Mouse (Mus musculus) kidney, embryonic 14.5 days (tissue): ENCODE data around the gene H60c. TPM values are rescaled to one million over a fixed set of nuclear protein-coding genes. Genes with fewer than 3 reads are reported as not detected.
A peak's percentile ranks its signal among the peaks of the same experiment; 100 is the strongest.

Source experiments
- ATAC-seq: fragments of 200-750 bp; cut with Nextera tagmentation; 2 replicates; pipeline ENCODE4 v1.8.0; 2017; ENCODE audit warnings: moderate number of reproducible peaks, mild to moderate bottlenecking, moderate TSS enrichment, moderate library complexity; ENCODE audit not compliant: low FRiP score, low TSS enrichment
- H3K27ac ChIP-seq: fragments of 300-500 bp; sonication (generic); 2 replicates; pipeline ENCODE4 v1.5.1; 2014; ENCODE audit warnings: low read depth, mild to moderate bottlenecking, low read length, moderate library complexity, mixed read lengths
- H3K27me3 ChIP-seq: fragments of 300-500 bp; sonication (generic); 2 replicates; pipeline ENCODE4 v1.6.1; 2014; ENCODE audit warnings: mild to moderate bottlenecking, low read length; ENCODE audit not compliant: control insufficient read depth, insufficient read depth
- H3K36me3 ChIP-seq: fragments of 300-500 bp; sonication (generic); 2 replicates; pipeline ENCODE4 v1.6.1; 2014; ENCODE audit warnings: low read length, mixed read lengths; ENCODE audit not compliant: control insufficient read depth, insufficient read depth
- H3K4me1 ChIP-seq: fragments of 300-500 bp; sonication (generic); 2 replicates; pipeline ENCODE4 v1.6.1; 2014; ENCODE audit warnings: low read length, mixed read lengths; ENCODE audit not compliant: control insufficient read depth, insufficient read depth
- H3K4me2 ChIP-seq: fragments of 300-500 bp; sonication (generic); replicated peaks from 2 replicates; pipeline ENCODE4 v1.6.1; 2014; ENCODE audit warnings: low read depth, mild to moderate bottlenecking, low read length
- H3K4me3 ChIP-seq: fragments of 300-500 bp; sonication (generic); 2 replicates; pipeline ENCODE4 v1.5.1; 2014; ENCODE audit warnings: mild to moderate bottlenecking, low read length
- H3K9ac ChIP-seq: fragments of 300-500 bp; sonication (generic); 2 replicates; pipeline ENCODE4 v1.6.1; 2014; ENCODE audit warnings: low read depth, mild to moderate bottlenecking, low read length, moderate library complexity
- H3K9me3 ChIP-seq: fragments of 300-500 bp; sonication (generic); 2 replicates; pipeline ENCODE4 v1.6.1; 2016; ENCODE audit warnings: low read length; ENCODE audit not compliant: control insufficient read depth
- WGBS: fragments of 180-500 bp; shearing (Covaris S2); extraction: QIAGEN DNeasy Blood & Tissue Kit; methylation state at CpG from one replicate; pipeline ENCODE4 v1.1.7; 2014; 5-methylcytosine and 5-hydroxymethylcytosine counted together
- polyA plus RNA-seq: library from polyadenylated mRNA; unstranded; fragments of >200 nt; fragmentation: Nextera tagmentation; extraction: Ambion mirVana; gene quantifications from 2 replicates; pipeline ENCODE4 v1.2.1, GENCODE M21; 2014

H60c gene
- polyA plus RNA-seq, result not detected in 2 replicates

- no peaks in the 10 kb centered on the region for H3K9me3 ChIP-seq
- ATAC-seq, result no peak
- H3K4me1 ChIP-seq, result no peaks in the 10 kb centered on the region
- no peaks in the 10 kb centered on the region for H3K36me3 ChIP-seq
- H3K4me3 ChIP-seq, result no peak within 1 kb of the TSS
- H3K4me2 ChIP-seq, result no peak within 1 kb of the TSS
- H3K9ac ChIP-seq, result no peak within 1 kb of the TSS
- H3K27ac ChIP-seq, result no peak within 1 kb of the TSS
- H3K27me3 ChIP-seq, result no peaks in the 10 kb centered on the region
- 82% methylated on average over 8 of the region's 8 CpGs for WGBS
Measured at GRCm38 (mm10) chr10:3267671-3268070, at the start of gene H60c. Gene H60c (minus strand): TSS chr10:3267771.

GRCm38 (mm10) chr10:3308821-3309206 lies 41.2 kb upstream of the H60c start:
- Histone ChIP-seq H3K9me3 (no peaks in the 10 kb centered on the region), H3K4me1 (no peaks in the 10 kb centered on the region), H3K4me2 (no peak overlapping the region), H3K4me3 (no peak overlapping the region), H3K27ac (peak overlapping the region; percentile 0; the same call in 1 of the 2 replicates), H3K9ac (no peak overlapping the region), H3K27me3 (no peaks in the 10 kb centered on the region), H3K36me3 (no peaks in the 10 kb centered on the region)
- WGBS, result 74% methylated on average over 1 of the region's 1 CpGs
- no peak for ATAC-seq

GRCm38 (mm10) chr10:3308180-3308820 lies 40.7 kb upstream of the H60c start:
- H3K4me3 ChIP-seq, result no peak overlapping the region
- no peaks in the 10 kb centered on the region for H3K9me3 ChIP-seq
- H3K4me1 ChIP-seq, result no peaks in the 10 kb centered on the region
- H3K27me3 ChIP-seq, result no peaks in the 10 kb centered on the region
- 61% methylated on average over 4 of the region's 4 CpGs for WGBS
- no peak overlapping the region for H3K27ac ChIP-seq
- H3K4me2 ChIP-seq, result no peak overlapping the region
- H3K9ac ChIP-seq, result no peak overlapping the region
- H3K36me3 ChIP-seq, result no peaks in the 10 kb centered on the region
- ATAC-seq, result peak; percentile 43; the same call in 1 of the 2 replicates

GRCm38 (mm10) chr10:3307752-3308151 lies 40.2 kb upstream of the H60c start:
- Histone ChIP-seq H3K9me3 (no peaks in the 10 kb centered on the region), H3K9ac (no peak overlapping the region), H3K4me1 (no peaks in the 10 kb centered on the region), H3K36me3 (no peaks in the 10 kb centered on the region), H3K4me3 (no peak overlapping the region), H3K27me3 (no peaks in the 10 kb centered on the region), H3K27ac (no peak overlapping the region), H3K4me2 (no peak overlapping the region)
- ATAC-seq, result no peak
- WGBS, result 66% methylated on average over 2 of the region's 2 CpGs

GRCm38 (mm10) chr10:3293969-3294368 lies 26.4 kb upstream of the H60c start:
- ATAC-seq, result no peak
- no peak overlapping the region for H3K4me3 ChIP-seq
- no peak overlapping the region for H3K27ac ChIP-seq
- no peaks in the 10 kb centered on the region for H3K9me3 ChIP-seq
- no peak overlapping the region for H3K9ac ChIP-seq
- H3K27me3 ChIP-seq, result no peaks in the 10 kb centered on the region
- 66% methylated on average over 2 of the region's 2 CpGs for WGBS
- H3K4me2 ChIP-seq, result no peak overlapping the region
- H3K4me1 ChIP-seq, result no peaks in the 10 kb centered on the region
- no peaks in the 10 kb centered on the region for H3K36me3 ChIP-seq

- Histone ChIP-seq H3K36me3 (no peaks in the 10 kb centered on the region), H3K9ac (no peak overlapping the region), H3K4me3 (no peak overlapping the region), H3K4me2 (no peak overlapping the region), H3K4me1 (no peaks in the 10 kb centered on the region), H3K27ac (no peak overlapping the region), H3K9me3 (no peaks in the 10 kb centered on the region), H3K27me3 (no peaks in the 10 kb centered on the region)
- ATAC-seq, result no peak
- 85% methylated on average over 2 of the region's 2 CpGs for WGBS
Measured at GRCm38 (mm10) chr10:3281047-3281446, 13.5 kb upstream of the H60c start.

GRCm38 (mm10) chr10:3274065-3274464 lies 6.5 kb upstream of the H60c start:
- Histone ChIP-seq H3K9ac (no peak overlapping the region), H3K4me1 (no peaks in the 10 kb centered on the region), H3K4me3 (no peak overlapping the region), H3K9me3 (0 out of 2 replicates have a peak, but pooled peaks cover 3% of the 10 kb centered on the region), H3K36me3 (no peaks in the 10 kb centered on the region), H3K27me3 (no peaks in the 10 kb centered on the region), H3K27ac (no peak overlapping the region), H3K4me2 (no peak overlapping the region)
- no peak for ATAC-seq
- WGBS, result 87% methylated on average over 3 of the region's 3 CpGs

- 59% methylated on average over 3 of the region's 4 CpGs for WGBS
Measured at GRCm38 (mm10) chr10:3271036-3271435, 3.5 kb upstream of the H60c start.

GRCm38 (mm10) chr10:3266729-3267128 lies 842 bp downstream of the H60c start:
- no peak overlapping the region for H3K4me3 ChIP-seq
- no peak overlapping the region for H3K9ac ChIP-seq
- no peak overlapping the region for H3K4me2 ChIP-seq
- no peak for ATAC-seq
- H3K27ac ChIP-seq, result no peak overlapping the region
- WGBS, result 68% methylated on average over 2 of the region's 2 CpGs
- no peaks in the 10 kb centered on the region for H3K4me1 ChIP-seq
- H3K27me3 ChIP-seq, result no peaks in the 10 kb centered on the region
- no peaks in the 10 kb centered on the region for H3K36me3 ChIP-seq
- H3K9me3 ChIP-seq, result no peaks in the 10 kb centered on the region

More at GRCm38 (mm10) chr10:3271036-3271435, 3.5 kb upstream of the H60c start:
- Histone ChIP-seq H3K27ac (no peak overlapping the region), H3K4me2 (no peak overlapping the region), H3K9me3 (0 out of 2 replicates have a peak, but pooled peaks cover 3% of the 10 kb centered on the region), H3K27me3 (no peaks in the 10 kb centered on the region), H3K36me3 (no peaks in the 10 kb centered on the region), H3K4me3 (no peak overlapping the region), H3K4me1 (no peaks in the 10 kb centered on the region), H3K9ac (no peak overlapping the region)
- ATAC-seq, result no peak
